Comparison of ENCODE assay signal across 8 mouse cellular contexts in genomic region chr12:24600806-24601205, GRCm38 (mm10). TPM values are rescaled to one million over a fixed set of nuclear protein-coding genes. Genes with fewer than 3 reads are reported as not detected.
DNase-seq lines count a peak whose midpoint lies in the region; ATAC-seq lines count a peak whose summit lies in the region.

No protein-coding gene starts in this region.

- DNase-seq in CD8-positive naive resting alpha-beta T cell, adult 2 months (ENCODE audit: low read depth in 2 of 2, low spot score in 2 of 2), result peak; percentile 78 to 80
- DNase-seq in c-Kit-negative CD71-positive TER-119-positive erythroid progenitor cells, embryonic 14.5 days (ENCODE audit: low read depth, low spot score), result peak; percentile 41
- peak; percentile 62 for DNase-seq in fibroblast of lung, adult 2 months (ENCODE audit: low read depth)
- peak; percentile 65 for DNase-seq in liver
- peak; percentile 61 to 65 for DNase-seq in spleen, postnatal 36 days (ENCODE audit: low spot score in 2 of 2)

- H3K9ac ChIP-seq in heart, embryonic 13.5 days, result no peak overlapping the region
- no peak overlapping the region for H3K9ac ChIP-seq in kidney, embryonic 16.5 days (replicated peaks; ENCODE audit: low read length)

- H3K36me3 ChIP-seq in heart, embryonic 13.5 days, result peaks cover 20% of the 10 kb centered on the region; the same call in 1 of the 2 replicates
- no peaks in the 10 kb centered on the region for H3K36me3 ChIP-seq in kidney, embryonic 16.5 days (ENCODE audit: insufficient read depth, low read length)

- H3K4me2 ChIP-seq in heart, embryonic 13.5 days, result no peak overlapping the region
- no peak overlapping the region for H3K4me2 ChIP-seq in kidney, embryonic 16.5 days (replicated peaks; ENCODE audit: low read depth, low read length)

- H3K4me1 ChIP-seq in heart, embryonic 13.5 days, result no peaks in the 10 kb centered on the region
- H3K4me1 ChIP-seq in kidney, embryonic 16.5 days (ENCODE audit: insufficient read depth, low read length), result no peaks in the 10 kb centered on the region

- 7% methylated on average over 9 of the region's 9 CpGs for WGBS in heart, embryonic 13.5 days
- WGBS in kidney, embryonic 16.5 days, result 5% methylated on average over 9 of the region's 9 CpGs

- no peaks in the 10 kb centered on the region for H3K9me3 ChIP-seq in heart, embryonic 13.5 days
- no peaks in the 10 kb centered on the region for H3K9me3 ChIP-seq in kidney, embryonic 16.5 days (ENCODE audit: low read length)

- H3K27ac ChIP-seq in heart, embryonic 13.5 days (replicated peaks), result no peak overlapping the region
- no peak overlapping the region for H3K27ac ChIP-seq in kidney, embryonic 16.5 days (ENCODE audit: low read length)

- H3K4me3 ChIP-seq in heart, embryonic 13.5 days, result no peak overlapping the region
- H3K4me3 ChIP-seq in kidney, embryonic 16.5 days (ENCODE audit: low read length), result no peak overlapping the region

- ATAC-seq in heart, embryonic 13.5 days (ENCODE audit: extremely low read depth, insufficient number of reproducible peaks, low FRiP score, low TSS enrichment), result 0 out of 2 replicates have a peak, but pooled peaks have one; percentile 37
- peak; percentile 79 for ATAC-seq in kidney, embryonic 16.5 days (ENCODE audit: low FRiP score, low TSS enrichment)
- ATAC-seq in monocyte, adult 5-6 weeks (replicated peaks; ENCODE audit: insufficient number of reproducible peaks, low FRiP score, low TSS enrichment, poor library complexity, severe bottlenecking), result peak; percentile 86

- no peaks in the 10 kb centered on the region; the same call in 1 of the 2 replicates for H3K27me3 ChIP-seq in heart, embryonic 13.5 days (replicated peaks)
- no peaks in the 10 kb centered on the region for H3K27me3 ChIP-seq in kidney, embryonic 16.5 days (ENCODE audit: insufficient read depth, low read length)

RNA-seq across cellular contexts. Expression of gene Grhl1, which starts 28.7 kb away (rescaled TPM):
- 2.0 and 2.1 TPM in 2 replicates for polyA plus RNA-seq in heart, embryonic 13.5 days (2015; fragmentation: Nextera tagmentation; extraction: Ambion mirVana)
- 2.8 TPM in 2 replicates for polyA plus RNA-seq in kidney, embryonic 16.5 days (2015; fragmentation: Nextera tagmentation; extraction: Ambion mirVana)
- total RNA-seq in monocyte, adult 5-6 weeks (2017), result 0.29 to 3.6 TPM (median 1.4 TPM) in 3 replicates

RNA-seq across cellular contexts. Expression of gene Klf11, which starts 50.3 kb away (rescaled TPM):
- polyA plus RNA-seq in heart, embryonic 13.5 days (2015; fragmentation: Nextera tagmentation; extraction: Ambion mirVana), result 16.8 and 17.5 TPM in 2 replicates
- polyA plus RNA-seq in kidney, embryonic 16.5 days (2015; fragmentation: Nextera tagmentation; extraction: Ambion mirVana), result 15.6 and 17.0 TPM in 2 replicates
- 27.5 to 35.9 TPM (median 31.5 TPM) in 3 replicates for total RNA-seq in monocyte, adult 5-6 weeks (2017)
